Mouse (Mus musculus): ENCODE measurements around the gene Arhgap33. TPM values are rescaled to one million over a fixed set of nuclear protein-coding genes. Genes with fewer than 3 reads are reported as not detected.
"Not testable (repeated sequence)": the region's sequence is repeated elsewhere in the genome, so short reads cannot be mapped to it uniquely, and the experiment has no call there.

The Arhgap33 gene
- polyA plus RNA-seq, 3 experiments from 2014 or later = 0.28 to 1.1 (median 0.91) TPM

DNA sequence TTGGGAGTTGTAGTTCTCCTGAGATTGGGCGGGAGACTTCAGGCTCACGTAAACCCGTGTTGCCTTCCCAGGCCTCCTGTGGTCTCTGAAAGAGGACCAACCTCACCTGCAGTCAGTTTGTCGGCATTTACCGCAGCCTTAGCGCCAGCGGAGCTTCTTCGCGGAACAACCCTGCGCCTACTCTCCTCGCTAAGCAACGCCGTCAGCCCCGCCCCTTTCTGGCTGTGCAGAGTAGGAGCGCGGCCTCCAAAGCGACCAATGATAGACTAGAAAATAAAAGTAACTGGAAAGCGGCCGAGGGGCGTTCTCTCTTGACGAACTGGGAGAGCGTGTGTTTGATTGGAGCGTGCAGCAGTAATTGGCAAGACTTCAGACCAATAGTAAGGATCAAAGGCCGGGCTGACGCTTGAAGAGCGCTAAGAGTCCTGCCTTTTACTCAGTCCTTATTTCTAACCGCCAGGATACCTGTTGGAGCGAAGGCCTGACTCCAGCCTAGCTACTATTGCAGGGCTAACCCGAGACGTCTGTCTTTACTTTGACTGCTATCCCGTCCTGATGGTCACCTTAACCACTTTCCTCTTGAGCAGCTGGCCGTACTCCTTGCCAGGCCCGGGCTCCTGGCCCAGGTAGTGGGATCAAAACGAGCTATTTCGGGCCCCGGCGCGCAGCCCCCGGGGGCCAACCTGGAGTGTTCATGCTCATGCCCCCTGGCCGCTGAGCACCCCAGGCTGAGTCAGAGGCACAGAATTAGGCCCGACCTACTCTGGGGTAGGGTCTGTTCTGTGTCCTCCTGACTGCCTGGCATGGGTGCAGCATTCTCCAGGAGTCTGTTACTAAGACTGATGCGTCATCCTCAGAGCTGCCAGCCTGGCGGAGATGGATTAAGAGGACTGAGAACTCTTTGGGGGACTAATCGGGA is 17.5 kb upstream of the Arhgap33 start, which contains the start of the genes Hspb6 and Proser3:
Gene Hspb6, plus strand, starts transcription at position 77 of the 919 bp plus-strand sequence.
Gene Proser3, minus strand, starts transcription at position 198 of the 919 bp plus-strand sequence.
- ATAC-seq = peak; percentile 93

DNA sequence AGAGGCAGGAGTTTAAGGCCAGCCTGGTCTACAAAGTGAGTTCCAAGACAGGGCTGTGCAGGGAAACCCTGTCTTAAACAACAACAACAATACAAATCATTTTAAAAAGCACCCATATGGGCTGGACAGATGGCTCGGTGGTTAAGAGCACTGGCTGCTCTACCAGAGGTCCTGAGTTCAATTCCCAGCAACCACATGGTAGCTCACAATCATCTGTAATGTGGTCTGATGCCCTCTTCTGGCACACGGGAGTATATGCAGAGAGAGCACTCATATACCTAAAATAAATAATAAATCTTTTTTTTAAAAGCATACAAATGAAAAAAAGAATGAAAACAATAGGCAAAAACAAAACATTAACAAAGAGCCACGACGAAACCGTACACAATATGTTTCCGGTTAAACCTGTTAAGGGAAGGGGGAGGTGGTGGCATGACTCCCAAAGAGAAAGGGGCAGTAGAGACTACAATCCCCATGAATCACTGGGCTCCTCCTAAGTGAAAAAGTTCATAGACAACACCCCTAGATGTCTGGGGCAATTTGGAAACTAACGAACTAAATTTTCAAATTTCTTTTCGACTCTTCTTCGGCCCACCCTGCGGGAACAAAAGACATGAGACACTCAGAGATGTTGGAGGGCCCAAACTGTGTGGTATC is 16.7 kb upstream of the Arhgap33 start:
- ATAC-seq = peak; percentile 64

DNA sequence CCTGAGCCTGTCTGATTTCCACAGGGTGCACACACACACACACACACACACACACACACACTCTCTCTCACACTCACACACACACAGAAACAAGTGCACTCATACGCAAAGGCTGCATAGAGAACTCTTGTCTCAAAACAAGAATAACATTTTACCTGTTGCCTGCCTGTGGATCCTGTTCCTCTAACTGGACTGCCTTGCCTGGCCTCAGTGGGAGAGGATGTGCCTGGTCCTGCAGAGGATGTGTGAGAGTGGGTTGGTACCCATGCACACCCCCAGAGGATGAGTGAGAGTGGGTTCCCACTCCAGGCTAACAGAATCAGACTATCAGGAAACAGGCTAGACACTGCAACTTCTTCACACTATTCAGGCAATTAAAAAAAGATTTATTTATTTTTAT is 15.7 kb upstream of the Arhgap33 start:
- no peak for ATAC-seq

DNA sequence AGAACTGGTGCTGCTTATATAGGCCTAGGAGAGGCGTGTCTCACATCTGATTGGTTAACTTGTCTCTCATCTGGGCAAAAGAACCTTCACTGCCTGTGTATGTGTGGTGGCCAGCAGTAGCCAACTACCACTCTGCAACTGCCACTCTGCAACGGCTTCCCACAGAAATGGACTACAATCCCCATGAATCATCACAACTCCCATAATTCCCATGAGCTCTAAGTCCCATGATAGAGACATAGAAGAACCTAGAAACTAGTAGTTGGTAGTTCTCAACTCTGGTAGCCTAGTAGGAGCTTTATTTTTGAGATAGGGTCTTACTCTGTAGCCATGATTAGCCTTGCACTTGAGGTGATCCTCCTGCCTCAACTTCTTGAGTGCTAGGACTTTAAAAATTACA is 15.0 kb upstream of the Arhgap33 start:
- no peak for ATAC-seq

DNA sequence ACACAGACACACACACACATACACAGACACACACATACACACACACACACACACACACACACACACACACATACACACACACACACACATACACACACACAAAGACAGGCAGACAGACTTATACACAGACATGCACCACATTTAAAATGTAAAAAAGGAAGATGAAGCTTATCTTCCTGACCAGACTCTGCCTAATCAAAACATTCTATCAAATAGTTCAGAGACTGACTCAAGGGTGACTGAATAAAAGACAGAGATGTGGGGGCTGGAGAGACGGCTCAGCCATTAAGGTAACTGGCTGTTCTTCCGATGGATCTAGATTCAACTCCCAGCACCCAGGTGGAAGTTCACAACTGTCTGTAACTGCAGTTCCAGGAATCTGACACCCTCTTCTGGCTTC is 9.5 kb upstream of the Arhgap33 start:
- ATAC-seq = no peak

DNA sequence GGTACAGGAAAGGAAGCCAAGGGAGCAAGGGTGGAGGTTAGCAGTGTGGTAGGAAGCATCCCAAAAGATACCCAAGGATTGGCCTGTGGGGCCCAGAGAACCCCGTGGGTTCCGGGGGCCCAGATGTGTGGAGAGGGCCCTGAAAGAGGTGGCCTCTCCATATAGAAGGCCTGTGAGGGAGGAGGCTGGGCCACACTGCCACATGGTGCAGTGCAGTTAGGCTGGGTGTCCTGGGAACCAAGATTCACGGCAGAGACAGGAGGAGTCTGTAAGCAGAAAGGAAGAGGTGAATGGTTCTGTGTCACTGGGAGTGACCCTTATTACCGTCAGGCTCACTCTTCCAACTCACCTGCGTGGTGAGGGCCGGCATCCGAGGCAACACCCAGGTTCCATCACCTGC is 5.7 kb upstream of the Arhgap33 start:
- no peak for ATAC-seq

DNA sequence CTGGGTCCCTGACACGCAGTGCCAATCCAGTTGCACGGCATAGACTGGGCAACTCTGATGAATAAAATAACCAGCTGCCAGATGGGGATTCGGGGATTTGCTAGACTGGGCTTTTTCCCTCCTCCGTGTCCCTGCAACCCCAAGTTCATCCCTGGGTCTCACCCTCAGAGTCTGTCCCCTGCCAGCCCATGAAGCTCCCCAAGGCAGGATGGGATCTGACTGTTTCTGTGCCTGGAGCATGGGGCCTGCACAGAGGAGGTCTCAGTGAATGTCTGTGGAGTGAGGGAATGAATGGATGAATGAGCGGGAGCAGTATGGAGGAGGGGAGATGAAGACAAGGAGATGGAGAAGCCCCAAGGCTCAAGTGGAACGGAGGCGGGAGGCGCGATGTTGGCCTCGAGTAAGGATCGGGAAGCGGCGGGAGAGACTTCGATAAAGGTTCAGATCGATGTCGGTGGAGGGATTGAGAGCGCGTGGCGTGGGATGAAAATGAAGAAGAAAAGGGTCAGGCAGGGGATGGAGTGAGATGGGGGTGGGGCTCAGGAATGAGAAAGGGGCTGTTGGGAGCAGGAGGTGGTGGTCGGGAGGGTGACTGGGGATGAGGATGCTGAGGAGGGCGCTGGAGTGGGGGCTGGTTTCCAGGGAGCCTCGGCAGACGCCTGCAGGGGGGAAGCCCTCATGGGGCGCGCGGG is 773 bp downstream of the Arhgap33 start:
- no peak for ATAC-seq

DNA sequence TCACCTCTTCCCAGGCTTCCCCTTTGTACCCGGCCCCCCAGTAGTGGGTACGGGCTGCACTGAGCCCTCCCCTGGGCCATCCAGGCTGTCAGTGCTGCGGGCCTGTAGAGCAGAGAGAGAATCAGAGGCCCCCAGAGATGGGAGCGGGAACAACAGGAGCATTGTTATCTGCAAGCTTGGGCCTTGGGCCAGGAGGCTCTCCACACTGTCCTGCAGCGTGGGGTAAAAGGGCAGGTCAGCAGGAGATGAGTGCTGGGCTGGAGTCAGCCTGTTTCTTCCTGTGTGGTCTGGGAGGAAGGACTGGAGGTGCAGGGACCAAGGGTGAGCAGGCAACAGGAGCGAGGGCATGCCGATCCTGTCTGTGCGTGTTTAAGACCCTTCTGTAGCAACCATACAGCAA is 1.9 kb downstream of the Arhgap33 start:
- ATAC-seq = no peak

DNA sequence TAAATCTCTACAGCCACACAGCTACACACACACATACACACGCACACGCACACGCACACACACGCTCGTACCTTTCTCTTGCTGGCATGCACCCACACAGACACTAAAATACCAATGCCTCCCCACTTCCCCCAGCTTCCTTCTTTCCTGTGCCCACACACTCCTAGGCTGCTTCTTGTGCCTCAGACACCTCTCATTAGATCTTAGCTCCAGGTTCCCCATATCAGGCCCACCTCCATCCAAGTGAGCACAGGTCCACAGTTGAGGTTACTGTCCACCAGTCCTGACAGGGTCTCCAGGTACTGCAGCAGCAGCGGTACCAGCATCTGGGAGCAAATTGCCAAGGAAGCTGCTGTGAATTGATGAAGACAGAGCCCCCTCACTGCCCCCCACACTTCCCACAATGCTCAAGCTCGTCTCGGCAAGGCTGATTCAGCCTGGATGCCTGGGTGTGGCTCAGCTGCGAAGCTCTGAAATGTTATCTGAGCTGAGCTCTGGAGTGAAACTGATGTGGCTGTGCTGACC is 3.5 kb downstream of the Arhgap33 start:
- ATAC-seq = no peak

DNA sequence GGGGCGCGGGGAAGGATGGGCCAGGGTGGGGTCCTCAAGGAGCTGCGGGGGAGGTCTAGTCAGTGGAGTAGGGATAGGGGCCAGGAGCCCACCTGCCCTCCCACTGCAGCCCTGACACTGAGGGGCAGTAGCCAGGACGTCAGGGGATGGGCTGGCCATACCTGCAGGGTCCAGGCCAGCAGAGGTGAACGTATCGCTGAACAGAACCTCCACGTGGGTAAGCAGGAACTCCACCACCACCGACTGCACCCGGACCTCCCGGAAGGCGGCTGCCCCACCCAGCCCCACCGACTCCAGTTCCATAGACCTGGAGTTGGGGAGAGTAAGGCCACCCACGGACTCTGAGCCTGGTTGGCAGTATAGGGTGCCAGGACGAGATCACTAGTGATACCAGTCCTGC is 7.9 kb downstream of the Arhgap33 start:
- no peak for ATAC-seq

DNA sequence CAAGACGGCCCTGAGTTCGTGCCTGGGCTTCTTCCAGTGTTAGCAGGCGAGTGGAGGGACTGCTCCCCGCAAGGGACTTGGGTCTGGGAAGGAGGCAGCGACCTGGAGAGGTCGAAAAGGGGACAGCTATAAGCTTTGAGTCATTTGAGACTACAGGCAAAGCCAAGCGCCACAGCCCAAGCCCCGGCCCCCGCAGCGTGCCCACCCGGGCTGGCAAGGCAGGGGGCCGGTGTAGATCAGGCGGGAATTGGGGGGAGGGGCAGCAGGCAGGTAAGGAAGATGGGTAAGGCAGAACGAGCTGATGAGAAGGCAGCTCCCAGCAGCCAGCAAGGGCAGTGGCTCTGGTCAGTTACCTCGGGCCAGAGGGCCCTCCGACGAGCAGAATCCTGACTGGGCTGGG is 8.5 kb downstream of the Arhgap33 start:
- no peak for ATAC-seq

DNA sequence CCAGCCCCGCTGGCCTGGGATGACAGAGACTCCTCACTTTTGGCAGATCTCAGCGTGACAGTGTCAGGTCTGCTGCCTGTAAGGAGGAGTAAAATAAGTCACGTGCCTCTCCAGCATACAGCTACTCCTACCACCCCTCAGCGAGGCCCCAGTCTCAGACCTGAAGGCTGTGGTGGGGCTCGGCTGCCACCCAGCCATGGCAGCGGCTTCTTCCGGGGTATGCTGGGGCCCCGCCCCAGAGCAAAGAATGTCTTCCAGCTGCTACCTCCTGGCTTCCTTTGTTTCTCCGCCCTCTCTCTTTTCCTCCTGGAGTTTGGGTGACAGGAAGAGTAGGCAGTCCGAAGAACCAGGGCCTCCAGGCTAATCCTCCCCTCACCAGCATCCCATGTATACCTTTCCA is 8.9 kb downstream of the Arhgap33 start:
- ATAC-seq = no peak

DNA sequence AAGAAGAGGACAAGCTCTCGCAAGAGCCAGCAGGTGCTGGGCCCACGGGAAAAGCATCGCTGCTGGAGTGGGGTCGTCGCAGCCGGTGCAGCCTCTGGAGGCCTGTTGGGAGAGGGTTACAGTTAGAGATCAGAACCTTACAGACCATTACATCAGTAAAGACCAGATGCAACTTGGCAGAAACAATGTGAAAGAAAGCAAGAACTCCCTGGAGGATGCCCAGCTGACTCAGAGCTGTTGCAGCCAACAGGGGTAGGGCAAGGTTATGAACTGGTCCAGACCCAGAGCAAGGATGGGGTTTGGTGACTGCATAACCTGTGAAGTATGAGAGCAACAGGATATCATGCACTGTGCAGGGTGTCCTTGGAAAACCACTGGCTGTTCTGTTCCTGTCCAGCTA is 10.4 kb downstream of the Arhgap33 start:
- ATAC-seq = no peak

DNA sequence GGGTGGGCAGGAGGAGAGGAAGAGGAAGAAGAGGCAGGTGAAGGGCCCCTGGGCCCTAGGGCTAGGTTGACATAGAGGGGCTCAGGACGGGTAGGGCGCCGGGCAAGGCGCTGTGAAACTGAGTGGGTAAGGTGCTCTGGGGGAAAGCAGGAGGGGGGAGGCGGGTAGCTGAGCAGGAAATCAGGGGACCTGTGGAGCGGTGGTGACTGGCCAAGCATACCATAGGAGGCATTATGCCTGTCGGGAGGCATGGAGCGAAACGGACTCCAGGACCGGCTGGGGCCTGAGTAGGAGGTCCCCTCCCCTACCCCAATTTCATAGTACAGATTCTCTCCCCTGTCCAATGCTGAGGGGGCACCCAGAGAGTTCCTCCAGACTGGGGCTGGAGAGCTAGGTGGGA is 12.0 kb downstream of the Arhgap33 start:
- ATAC-seq = no peak

DNA sequence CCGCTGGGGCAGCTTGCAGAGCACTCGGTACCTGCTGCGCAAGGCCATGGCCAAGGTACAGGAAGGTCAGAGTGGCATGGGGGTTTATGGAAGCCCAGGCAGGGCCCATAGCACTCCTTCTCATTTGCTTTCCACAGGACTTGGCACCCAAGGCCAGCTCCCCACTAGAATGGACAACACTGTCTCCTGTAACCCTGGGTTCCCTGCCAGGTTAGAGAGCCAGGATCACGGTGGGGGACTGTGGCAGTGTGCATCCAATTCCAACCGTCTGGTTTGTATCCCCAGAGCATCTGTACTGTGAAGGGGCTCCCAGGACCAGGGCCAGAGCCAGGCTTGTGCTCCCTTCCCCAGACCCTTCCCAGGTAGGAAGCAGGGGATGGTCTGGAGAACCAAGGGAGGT is 14.0 kb downstream of the Arhgap33 start:
- no peak for ATAC-seq

DNA sequence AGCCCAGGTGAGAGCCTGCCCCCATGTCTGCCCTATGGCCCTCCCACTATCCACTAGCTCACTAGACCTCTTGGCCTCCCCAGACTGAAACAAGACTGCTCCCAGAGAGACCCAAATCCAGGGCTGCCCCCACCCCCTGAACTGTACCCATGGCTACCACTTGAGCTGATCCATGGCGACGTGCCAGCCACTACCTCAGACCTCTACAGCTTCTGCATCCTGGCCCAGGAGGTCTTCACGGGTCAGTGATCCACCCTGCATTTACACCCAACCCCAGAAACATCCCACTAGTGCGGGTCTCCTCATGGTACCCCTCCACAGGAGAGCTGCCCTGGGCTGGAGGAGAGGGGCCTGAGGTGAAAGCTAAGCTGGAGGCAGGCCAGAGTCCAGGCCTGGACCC is 14.5 kb downstream of the Arhgap33 start:
- ATAC-seq = no peak

DNA sequence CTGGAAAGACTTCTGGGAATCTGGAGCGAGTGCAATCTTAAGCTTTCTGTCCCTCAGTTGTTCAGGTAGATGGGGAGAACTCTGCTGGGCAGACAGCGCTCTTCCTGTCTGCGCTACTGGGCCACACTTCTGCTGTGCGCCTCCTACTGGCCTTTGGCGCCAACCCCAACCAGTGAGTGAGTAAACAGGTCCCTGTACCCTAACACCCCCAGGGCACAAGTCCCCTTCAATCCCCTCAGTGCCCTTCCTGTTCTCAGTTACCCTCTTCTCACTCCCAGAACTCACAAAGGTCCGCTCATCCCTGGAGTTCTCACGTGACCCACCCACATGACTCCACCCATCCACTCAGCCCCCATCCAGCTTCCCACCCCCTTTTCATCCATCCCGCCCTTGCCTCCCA is 16.5 kb downstream of the Arhgap33 start:
- ATAC-seq = no peak

DNA sequence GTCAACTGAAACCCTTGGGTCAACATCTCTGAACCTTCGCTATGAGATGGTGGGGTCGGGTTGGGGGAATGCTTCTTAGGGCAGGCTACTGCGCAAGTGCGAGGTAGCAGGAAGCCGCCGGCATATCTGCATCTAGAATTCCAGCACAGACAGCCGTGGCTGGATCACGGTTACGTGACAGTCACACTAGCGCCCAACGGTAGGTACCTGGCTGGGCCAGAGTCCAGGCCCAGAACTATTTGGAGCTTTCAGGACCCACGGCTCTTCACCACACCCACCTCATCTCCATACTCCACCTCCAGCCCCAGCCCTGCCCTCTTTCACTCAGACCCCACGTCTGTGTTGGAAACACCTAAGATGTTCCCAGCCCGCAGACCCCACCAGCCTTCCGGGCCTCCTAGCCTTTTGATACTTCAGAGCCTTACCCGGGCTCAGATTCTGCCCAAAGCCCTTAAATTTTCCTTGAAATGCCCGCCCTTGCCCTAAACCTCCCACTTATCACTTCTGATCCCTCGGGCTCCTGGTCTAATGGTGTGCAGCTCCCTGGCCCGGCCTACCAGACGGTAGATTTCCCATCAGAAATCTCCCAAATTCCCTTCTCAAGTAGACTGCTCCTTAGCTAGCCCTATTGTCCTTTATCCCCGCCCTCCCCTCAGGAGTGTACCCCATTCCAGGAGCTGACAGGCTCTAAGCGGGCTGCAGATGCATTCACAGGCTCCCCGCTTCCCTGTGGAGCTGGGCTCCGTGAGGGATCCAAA is 19.7 kb downstream of the Arhgap33 start:
- no peak for ATAC-seq

DNA sequence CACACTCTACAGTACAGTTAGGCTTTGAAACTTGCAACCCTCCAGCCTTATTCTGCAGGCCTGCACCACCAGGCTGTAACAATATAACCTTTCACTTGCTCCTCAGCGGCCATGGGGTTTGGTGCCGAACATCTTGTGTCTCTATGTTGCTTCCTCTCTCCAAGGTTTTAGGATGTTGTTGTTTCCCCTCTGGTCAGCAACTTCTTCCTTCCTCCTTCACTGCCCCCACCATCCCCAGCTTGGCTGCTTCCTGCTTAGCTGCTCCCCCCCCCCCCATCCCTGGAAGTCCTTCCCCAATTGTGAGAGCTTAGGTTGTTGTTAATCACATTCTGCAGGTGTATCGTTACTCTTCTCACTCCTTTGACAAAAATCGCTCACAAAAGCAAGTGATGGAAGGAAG is 26.8 kb downstream of the Arhgap33 start:
- ATAC-seq = no peak

DNA sequence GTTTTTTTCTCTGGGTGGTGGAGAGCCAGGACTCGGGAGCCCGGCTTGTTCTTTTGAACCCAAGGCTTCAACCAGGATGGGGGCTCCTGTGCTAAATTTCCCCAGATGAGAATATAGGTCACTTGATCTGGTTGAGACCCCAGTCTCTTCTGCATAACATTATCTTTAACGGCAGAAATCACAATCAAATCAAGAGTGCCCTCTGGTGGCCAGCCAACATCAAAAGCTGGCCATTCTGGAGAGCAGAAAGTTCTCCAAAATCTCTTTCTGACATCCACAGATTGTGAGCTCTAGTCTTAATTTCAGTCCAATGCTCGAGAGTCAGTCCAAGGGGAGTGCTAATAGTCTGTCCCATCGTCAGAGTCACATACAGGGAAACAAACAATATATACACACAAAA is 33.7 kb downstream of the Arhgap33 start:
- not testable (repeated sequence) for ATAC-seq

DNA sequence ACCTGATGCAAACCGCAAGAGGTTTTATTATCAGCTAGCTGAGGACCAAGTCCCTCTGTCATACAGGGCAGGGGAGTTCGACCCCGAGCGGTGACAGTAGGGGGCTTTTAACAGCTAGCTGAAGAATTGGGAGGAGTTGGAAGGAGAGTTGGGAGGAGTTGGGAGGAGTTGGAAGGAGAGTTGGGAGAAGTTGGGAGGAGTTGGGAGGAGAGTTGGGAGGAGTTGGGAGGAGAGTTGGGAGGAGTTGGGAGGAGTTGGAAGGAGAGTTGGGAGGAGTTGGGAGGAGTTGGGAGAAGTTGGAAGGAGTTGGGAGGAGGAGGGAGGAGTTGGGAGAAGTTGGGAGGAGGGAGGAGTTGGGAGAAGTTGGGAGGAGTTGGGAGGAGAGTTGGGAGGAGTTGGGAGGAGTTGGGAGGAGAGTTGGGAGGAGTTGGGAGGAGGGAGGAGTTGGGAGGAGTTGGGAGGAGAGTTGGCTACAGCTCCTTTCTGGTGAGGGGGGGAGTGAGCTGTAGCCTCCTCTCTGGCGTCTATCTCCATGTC is 39.3 kb downstream of the Arhgap33 start:
- not testable (repeated sequence) for ATAC-seq

DNA sequence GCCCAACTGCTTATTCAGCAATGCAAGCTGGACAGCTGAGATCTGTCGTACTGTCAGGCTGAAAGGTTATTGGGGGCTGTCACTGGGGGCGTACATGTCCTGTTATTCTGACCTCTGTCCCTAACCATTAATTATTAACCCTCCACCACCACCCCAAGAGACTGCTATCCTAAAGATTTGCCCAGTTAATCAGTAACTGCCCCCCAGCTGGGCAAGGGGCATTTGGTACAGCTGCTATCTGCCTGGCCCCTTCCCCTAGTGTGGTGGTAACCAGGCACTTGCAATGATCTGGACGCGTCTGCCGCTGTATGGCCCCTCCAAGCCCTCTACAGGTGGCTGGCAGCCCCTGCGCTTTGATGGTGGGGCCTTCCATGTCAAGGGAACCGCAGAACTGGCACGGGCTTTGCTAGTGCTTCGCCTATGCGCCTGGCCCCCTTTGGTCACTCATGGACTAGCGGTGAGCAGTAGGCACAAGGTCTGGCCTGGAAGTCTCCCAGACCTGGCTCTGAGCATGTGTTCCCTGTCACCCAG is 41.4 kb downstream of the Arhgap33 start, which contains the start of gene Prodh2:
Gene Prodh2, plus strand, starts transcription at position 222 of the 531 bp plus-strand sequence.
- ATAC-seq = no peak

All from inflammation-experienced regulatory T-cells, adult 6 months (primary cell).